Mouse (Mus musculus) ES-CJ7 (cell line): ENCODE measurements at regions not wholly inside any gene's neighbourhood (a gene's known extent, or its start where the extent isn't known, plus 50 kb on each side); places are given as distances from the start of the nearest gene placed in this dataset.
"Not testable (repeated sequence)": the region's sequence is repeated elsewhere in the genome, so short reads cannot be mapped to it uniquely, and the experiment has no call there.

ENCODE experiments used
- DNase-seq: peaks from one replicate; pipeline ENCODE4 v3.0.0; 2011; ENCODE audit warnings: low read depth, low spot score

GRCm38 (mm10) chr1:168681685-168682491 lies 249.8 kb upstream of the Pbx1 start:
- no peak for DNase-seq

- DNase-seq = no peak
Observed at GRCm38 (mm10) chr1:168680674-168681073, 248.6 kb upstream of the Pbx1 start.

GRCm38 (mm10) chr1:168676418-168677413 lies 244.6 kb upstream of the Pbx1 start:
- no peak for DNase-seq

- DNase-seq = no peak
Observed at GRCm38 (mm10) chr1:168675741-168676140, 243.7 kb upstream of the Pbx1 start.

GRCm38 (mm10) chr1:168662755-168663284 lies 230.8 kb upstream of the Pbx1 start:
- peak; percentile 8 for DNase-seq

GRCm38 (mm10) chr1:168660956-168661355 lies 228.9 kb upstream of the Pbx1 start:
- no peak for DNase-seq

- DNase-seq = no peak
Observed at GRCm38 (mm10) chr1:168659578-168659977, 227.5 kb upstream of the Pbx1 start.

GRCm38 (mm10) chr1:168632837-168633236 lies 200.8 kb upstream of the Pbx1 start:
- no peak for DNase-seq

- DNase-seq = no peak
Observed at GRCm38 (mm10) chr1:168631979-168632378, 199.9 kb upstream of the Pbx1 start.

- not testable (repeated sequence) for DNase-seq
Observed at GRCm38 (mm10) chr1:168601967-168602366, 169.9 kb upstream of the Pbx1 start.

GRCm38 (mm10) chr1:168600461-168601160 lies 168.5 kb upstream of the Pbx1 start:
- DNase-seq = no peak

- DNase-seq = no peak
Observed at GRCm38 (mm10) chr1:168598191-168598667, 166.2 kb upstream of the Pbx1 start.

GRCm38 (mm10) chr1:168597495-168597894 lies 165.4 kb upstream of the Pbx1 start:
- no peak for DNase-seq

GRCm38 (mm10) chr1:168584137-168584536 lies 152.1 kb upstream of the Pbx1 start:
- no peak for DNase-seq

GRCm38 (mm10) chr1:168582434-168582833 lies 150.4 kb upstream of the Pbx1 start:
- no peak for DNase-seq

GRCm38 (mm10) chr1:168569930-168570515 lies 138.0 kb upstream of the Pbx1 start:
- DNase-seq = no peak

- no peak for DNase-seq
Observed at GRCm38 (mm10) chr1:168552394-168552793, 120.3 kb upstream of the Pbx1 start.

GRCm38 (mm10) chr1:168549807-168550435 lies 117.9 kb upstream of the Pbx1 start:
- no peak for DNase-seq

GRCm38 (mm10) chr1:168546156-168546555 lies 114.1 kb upstream of the Pbx1 start:
- DNase-seq = no peak

GRCm38 (mm10) chr1:168545072-168545780 lies 113.2 kb upstream of the Pbx1 start:
- DNase-seq = no peak
